Mouse (Mus musculus) megakaryocyte progenitor cell, adult 5-6 weeks (primary cell): ENCODE measurements around the gene Hs3st6. TPM values are rescaled to one million over a fixed set of nuclear protein-coding genes. Genes with fewer than 3 reads are reported as not detected.

Source experiments
- ATAC-seq: replicated peaks from 2 replicates; pipeline ENCODE4 v1.8.0; 2016; ENCODE audit warnings: mild to moderate bottlenecking, moderate TSS enrichment, inconsistent platforms; ENCODE audit not compliant: poor library complexity
- total RNA-seq, 2 experiments: library from RNA; stranded (forward) in 1 of 2; stranded (reverse) in 1 of 2; fragments of 157-497, 149-512 nt in 1 of 2; fragments of 200-1000 nt in 1 of 2; gene quantifications; 2 replicates each; pipeline versions ENCODE4 v1.2.3 to v1.2.4; 2015 to 2017

Hs3st6 gene
- total RNA-seq, 2 experiments from 2014 or later: not detected

GRCm38 (mm10) chr17:24728184-24728583 is 24.6 kb upstream of the Hs3st6 start:
- no peak for ATAC-seq

DNA sequence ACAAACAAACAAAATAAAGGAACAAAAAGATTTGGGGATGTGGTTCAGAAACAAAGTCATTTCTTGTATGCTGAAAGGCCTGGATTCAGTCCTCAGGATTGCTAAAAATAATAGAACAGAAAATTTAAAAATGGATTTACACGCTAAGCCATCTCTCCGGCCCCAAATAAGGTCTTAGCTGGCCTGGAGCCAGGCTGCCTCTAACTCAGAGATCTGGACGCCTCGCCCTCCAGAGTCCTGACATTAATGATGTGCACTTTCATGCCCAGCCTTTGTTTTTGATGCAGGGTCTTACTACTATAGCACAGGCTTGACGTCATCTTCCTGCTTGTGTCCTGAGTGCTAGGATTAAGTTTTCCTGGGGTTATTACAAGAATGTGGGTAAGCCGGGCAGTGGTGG is 23.7 kb upstream of the Hs3st6 start:
- no peak for ATAC-seq

GRCm38 (mm10) chr17:24730787-24731186 is 22.0 kb upstream of the Hs3st6 start:
- no peak for ATAC-seq

- ATAC-seq: no peak
Measured at GRCm38 (mm10) chr17:24732233-24732935, 20.4 kb upstream of the Hs3st6 start.

DNA sequence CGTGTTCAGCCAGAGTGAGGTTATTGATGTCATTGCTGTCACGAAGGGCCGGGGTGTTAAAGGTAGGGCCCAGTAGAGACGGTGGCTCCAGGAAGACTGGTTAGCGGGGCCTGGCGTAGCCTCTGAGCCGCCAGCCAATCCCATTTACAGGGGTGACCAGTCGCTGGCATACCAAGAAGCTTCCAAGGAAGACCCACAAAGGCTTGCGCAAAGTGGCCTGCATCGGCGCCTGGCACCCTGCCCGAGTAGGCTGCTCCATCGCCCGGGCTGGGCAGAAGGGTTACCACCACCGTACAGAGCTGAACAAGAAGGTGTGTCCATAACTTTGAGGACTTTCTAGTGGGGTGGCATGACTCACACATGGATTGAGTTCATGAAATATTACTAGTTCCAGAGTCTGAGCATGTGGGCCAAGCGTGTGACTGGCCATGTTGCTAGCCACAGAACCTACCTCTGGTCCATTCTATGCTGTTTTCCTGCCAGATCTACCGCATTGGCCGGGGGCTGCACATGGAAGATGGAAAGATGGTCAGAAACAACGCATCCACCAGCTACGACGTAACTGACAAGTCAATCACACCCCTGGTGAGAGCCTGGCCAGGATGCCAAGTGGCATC is 19.2 kb upstream of the Hs3st6 start:
- no peak for ATAC-seq

DNA sequence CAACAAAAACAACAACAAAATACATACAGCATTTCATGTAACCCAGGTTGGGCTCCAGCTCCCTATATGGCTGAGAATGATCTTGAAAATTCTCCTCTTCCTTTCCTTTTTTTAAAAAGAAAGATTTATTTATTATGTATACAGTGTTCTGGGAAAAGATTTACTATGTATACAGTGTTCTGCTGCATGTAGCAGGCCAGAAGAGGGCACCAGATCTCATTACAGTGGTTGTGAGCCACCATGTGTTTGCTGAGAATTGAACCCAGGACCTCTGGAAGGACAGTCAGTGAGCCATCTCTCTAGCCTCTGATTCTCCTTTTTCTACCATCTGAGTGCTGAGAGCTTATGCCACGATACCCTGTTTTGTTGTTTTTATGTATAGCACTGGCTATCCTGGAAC is 18.3 kb upstream of the Hs3st6 start:
- no peak for ATAC-seq

DNA sequence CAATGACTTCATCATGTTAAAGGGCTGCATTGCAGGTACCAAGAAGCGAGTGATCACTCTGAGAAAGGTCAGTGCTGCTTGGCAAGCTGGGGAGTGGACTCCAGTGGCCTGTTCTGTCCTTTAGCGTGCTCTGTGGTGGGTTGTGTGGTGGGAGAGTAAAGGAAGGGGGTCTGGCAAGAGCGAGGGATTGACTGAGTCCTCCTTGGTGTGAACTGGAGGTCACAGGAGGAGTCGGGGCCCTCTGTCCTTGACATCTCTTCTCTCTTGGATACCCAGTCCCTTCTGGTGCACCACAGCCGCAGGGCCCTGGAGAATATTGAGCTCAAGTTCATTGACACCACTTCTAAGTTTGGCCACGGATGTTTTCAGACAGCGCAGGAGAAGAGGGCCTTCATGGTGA is 17.3 kb upstream of the Hs3st6 start:
- no peak for ATAC-seq

DNA sequence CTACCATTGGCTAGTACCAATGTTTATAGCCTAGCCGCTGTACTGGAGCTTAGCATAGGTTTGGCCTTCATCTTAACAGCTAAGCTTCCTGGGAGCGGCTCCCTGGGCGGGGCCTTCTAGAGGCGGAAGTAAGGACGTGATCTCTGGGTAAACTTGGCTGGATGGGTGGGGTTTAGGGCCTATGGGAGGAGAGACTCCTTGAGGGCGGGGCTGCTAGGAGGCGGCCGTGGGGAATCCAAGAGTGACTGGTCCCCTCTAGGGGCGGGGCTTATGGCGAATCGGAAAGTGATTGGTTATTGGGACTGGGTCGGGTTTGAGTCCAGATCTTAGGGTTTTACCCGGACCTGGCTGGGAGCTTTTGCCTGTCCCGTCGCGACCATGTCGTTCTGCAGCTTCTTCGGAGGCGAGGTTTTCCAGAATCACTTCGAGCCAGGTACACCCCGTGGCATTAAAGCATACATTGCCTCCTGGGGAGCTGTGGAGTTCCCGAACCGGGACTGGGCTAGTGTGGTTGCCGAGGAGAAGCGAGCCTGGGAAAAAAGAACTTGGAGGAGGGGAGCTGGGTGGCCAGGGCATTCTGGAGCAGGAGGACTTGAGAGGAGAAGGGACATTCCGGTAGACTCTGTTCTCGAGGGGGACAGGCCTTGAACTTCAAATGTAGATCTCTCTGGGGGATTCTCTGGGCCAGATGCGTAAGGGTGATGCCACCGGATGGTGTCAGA is 16.3 kb upstream of the Hs3st6 start, which contains the start of gene Msrb1:
TSS of gene Msrb1 (plus strand) at position 313 of the 722 bp plus-strand sequence.
- peak; percentile 95 for ATAC-seq

DNA sequence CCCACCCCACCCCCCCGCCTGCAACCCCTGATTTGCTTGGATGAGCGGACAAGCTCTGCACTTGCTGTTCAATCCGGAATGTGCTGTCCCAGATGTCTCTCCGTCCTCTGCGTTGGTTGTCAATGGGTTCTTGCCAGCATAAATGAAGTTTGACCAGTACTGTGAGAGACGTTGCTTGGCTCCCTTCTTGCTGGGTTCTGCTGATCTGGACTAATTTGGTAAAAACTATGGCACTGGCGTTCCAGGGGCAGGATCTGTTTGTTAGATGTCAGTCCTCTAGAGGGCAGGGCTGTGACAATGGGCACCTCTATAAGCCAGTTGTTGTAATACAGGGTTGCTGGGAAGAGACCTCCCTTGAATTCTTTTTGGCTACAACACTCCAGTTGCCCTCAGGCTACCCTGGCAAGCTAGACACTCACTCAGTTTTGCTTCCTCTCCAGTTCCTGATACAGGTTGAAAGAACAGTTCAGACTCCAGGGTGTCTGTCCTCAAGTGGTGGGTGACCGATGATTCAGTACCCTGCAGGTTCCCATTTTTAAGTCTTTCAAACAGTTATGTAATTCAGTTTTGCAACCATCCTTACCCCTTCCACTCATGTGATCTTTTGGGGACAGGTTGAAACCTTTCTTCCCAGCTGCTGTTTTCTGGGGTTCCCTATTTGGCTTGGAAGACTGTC is 15.5 kb upstream of the Hs3st6 start:
- ATAC-seq: peak; percentile 45

- no peak for ATAC-seq
Measured at GRCm38 (mm10) chr17:24738238-24738637, 14.6 kb upstream of the Hs3st6 start.

GRCm38 (mm10) chr17:24739926-24740325 is 12.9 kb upstream of the Hs3st6 start:
- no peak for ATAC-seq

DNA sequence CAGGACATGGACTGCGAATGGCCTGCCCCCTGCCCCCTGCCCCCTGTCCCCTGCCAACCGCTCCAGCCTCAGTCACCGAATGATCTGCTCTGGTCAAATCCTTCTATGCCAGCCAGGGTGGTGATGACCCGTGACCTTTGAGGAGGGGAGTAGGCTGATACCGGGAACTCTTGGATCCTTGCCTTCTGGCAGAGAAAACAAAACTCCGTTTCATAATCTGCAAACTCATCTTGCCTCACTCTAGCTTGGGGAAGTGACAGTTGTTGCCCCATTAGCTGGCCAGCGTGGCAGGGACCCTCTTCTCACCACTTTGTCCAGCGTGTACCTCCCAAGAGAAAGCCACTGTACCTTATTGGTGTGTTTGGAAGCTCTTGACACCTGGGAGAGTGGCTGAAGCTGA is 10.5 kb upstream of the Hs3st6 start:
- ATAC-seq: peak; percentile 42

DNA sequence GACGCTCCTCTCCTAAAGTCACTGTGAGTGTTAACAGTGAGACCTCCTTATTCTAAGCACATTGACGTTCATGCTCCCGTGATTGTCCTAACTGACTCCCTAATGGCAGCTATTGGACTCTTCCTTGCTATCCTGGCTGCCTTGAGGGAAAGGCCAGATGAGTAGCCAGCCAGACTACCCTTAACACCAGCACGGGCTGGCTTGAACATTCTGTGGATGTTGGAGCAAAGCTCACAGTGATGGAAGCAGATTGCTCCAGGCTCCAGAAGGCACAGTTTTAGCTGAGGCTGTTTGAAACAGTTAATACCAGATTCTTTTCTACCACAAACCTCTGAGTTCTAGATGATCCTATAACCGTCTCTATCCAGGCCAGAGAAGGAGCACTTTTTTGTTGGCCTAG is 8.9 kb upstream of the Hs3st6 start:
- no peak for ATAC-seq

GRCm38 (mm10) chr17:24744381-24744780 is 8.4 kb upstream of the Hs3st6 start:
- no peak for ATAC-seq

GRCm38 (mm10) chr17:24745526-24746497 is 7.0 kb upstream of the Hs3st6 start:
- peak; percentile 96 for ATAC-seq

GRCm38 (mm10) chr17:24746986-24747385 is 5.8 kb upstream of the Hs3st6 start:
- ATAC-seq: no peak

- no peak for ATAC-seq
Measured at GRCm38 (mm10) chr17:24751528-24751927, 1.3 kb upstream of the Hs3st6 start.

DNA sequence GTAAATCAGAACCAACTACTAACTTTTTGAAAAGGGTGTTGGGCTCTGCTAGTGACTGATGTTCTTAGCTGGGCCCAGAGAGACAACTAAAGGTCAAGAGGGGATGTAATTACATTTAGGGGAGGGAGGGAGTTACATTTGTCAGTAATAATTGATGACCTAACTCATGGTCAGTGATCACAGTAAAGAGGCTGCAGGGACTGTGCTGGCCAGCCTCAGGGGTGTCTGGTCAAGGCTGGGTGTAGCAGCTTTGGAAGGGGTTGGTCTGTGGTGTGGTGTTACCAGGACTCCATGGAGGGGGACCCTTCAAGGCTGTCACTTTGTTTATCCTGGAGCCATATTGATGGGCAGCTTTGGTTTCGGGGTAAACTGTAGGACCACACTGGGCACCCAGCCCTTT is 4.6 kb downstream of the Hs3st6 start:
- ATAC-seq: no peak

DNA sequence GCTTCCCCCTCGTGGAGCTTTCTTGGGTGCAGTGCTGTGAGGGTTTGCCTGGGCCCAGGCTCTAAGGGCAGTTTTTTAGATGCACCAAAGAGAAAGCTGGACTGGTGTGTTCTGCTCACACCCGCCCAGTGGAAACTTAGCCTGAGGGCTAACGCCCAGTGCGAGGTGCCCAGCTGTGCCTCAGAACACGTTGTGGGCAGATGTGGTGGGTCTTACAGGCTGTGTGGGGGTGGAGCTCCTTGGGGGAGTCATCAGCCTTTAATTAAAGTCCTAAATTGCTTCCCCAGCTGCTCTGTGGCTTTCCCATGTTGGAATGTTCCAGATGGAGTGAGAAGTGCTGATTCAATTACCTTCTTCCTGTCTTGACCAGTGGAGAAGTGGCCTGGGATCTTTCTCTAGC is 8.3 kb downstream of the Hs3st6 start:
- no peak for ATAC-seq
